Mouse (Mus musculus): ENCODE data around the gene Tom1.

Gene Tom1

GRCm38 (mm10) chr8:75042171-75042570, 8.7 kb downstream of the Tom1 start:
- DNase-seq (ENCODE audit: inconsistent ontology term), result no peak

- no peak for DNase-seq (ENCODE audit: inconsistent ontology term)
Measured at GRCm38 (mm10) chr8:75042974-75043373, 9.5 kb downstream of the Tom1 start.

- no peak for DNase-seq (ENCODE audit: inconsistent ontology term)
Measured at GRCm38 (mm10) chr8:75046303-75046702, 12.8 kb downstream of the Tom1 start.

- no peak for DNase-seq (ENCODE audit: inconsistent ontology term)
Measured at GRCm38 (mm10) chr8:75047784-75048183, 14.3 kb downstream of the Tom1 start.

GRCm38 (mm10) chr8:75053342-75053741, 19.8 kb downstream of the Tom1 start:
- DNase-seq (ENCODE audit: inconsistent ontology term), result no peak

- no peak for DNase-seq (ENCODE audit: inconsistent ontology term)
Measured at GRCm38 (mm10) chr8:75055673-75056072, 22.2 kb downstream of the Tom1 start.

GRCm38 (mm10) chr8:75060022-75060421, 26.5 kb downstream of the Tom1 start:
- no peak for DNase-seq (ENCODE audit: inconsistent ontology term)

GRCm38 (mm10) chr8:75060815-75061214, 27.3 kb downstream of the Tom1 start:
- DNase-seq (ENCODE audit: inconsistent ontology term), result no peak

GRCm38 (mm10) chr8:75063290-75063689, 29.8 kb downstream of the Tom1 start:
- peak; percentile 11 for DNase-seq (ENCODE audit: inconsistent ontology term)

- DNase-seq (ENCODE audit: inconsistent ontology term), result no peak
Measured at GRCm38 (mm10) chr8:75064790-75065189, 31.3 kb downstream of the Tom1 start.

- no peak for DNase-seq (ENCODE audit: inconsistent ontology term)
Measured at GRCm38 (mm10) chr8:75067287-75067686, 33.8 kb downstream of the Tom1 start.

- DNase-seq (ENCODE audit: inconsistent ontology term), result no peak
Measured at GRCm38 (mm10) chr8:75070297-75070696, 36.8 kb downstream of the Tom1 start.

- peak; percentile 54 for DNase-seq (ENCODE audit: inconsistent ontology term)
Measured at GRCm38 (mm10) chr8:75071627-75072346, 38.3 kb downstream of the Tom1 start.

GRCm38 (mm10) chr8:75074876-75075275, 41.4 kb downstream of the Tom1 start:
- no peak for DNase-seq (ENCODE audit: inconsistent ontology term)

GRCm38 (mm10) chr8:75078215-75078614, 44.7 kb downstream of the Tom1 start:
- DNase-seq (ENCODE audit: inconsistent ontology term), result no peak

- no peak for DNase-seq (ENCODE audit: inconsistent ontology term)
Measured at GRCm38 (mm10) chr8:75078851-75079250, 45.3 kb downstream of the Tom1 start.

GRCm38 (mm10) chr8:75081364-75082040, 48.0 kb downstream of the Tom1 start:
- no peak for DNase-seq (ENCODE audit: inconsistent ontology term)

- no peak for DNase-seq (ENCODE audit: inconsistent ontology term)
Measured at GRCm38 (mm10) chr8:75082181-75082805, 48.8 kb downstream of the Tom1 start.

- DNase-seq (ENCODE audit: inconsistent ontology term), result peak; percentile 95
Measured at GRCm38 (mm10) chr8:75083846-75084245, 50.3 kb downstream of the Tom1 start.

- DNase-seq (ENCODE audit: inconsistent ontology term), result no peak
Measured at GRCm38 (mm10) chr8:75084382-75085064, 51.0 kb downstream of the Tom1 start.

- no peak for DNase-seq (ENCODE audit: inconsistent ontology term)
Measured at GRCm38 (mm10) chr8:75086002-75086401, 52.5 kb downstream of the Tom1 start.

- DNase-seq (ENCODE audit: inconsistent ontology term), result no peak
Measured at GRCm38 (mm10) chr8:75087127-75087526, 53.6 kb downstream of the Tom1 start.

Data from Muller cell, postnatal 12 days (primary cell).